Mouse (Mus musculus) erythroblast, embryonic 14.5 days (primary cell): ENCODE data around the gene Sinhcaf.

Experiments used
- GATA1 ChIP-seq: IDR thresholded peaks from 2 replicates; pipeline ENCODE4 v1.6.1; 2012; ENCODE audit warnings: low read length, inconsistent platforms, mixed read lengths
- TAL1 ChIP-seq: IDR thresholded peaks from 3 replicates; pipeline ENCODE4 v1.6.1; 2012; ENCODE audit warnings: low read length, inconsistent platforms, mixed read lengths

GRCm38 (mm10) chr6:148894888-148895772, 51.1 kb downstream of the Sinhcaf start:
- TF ChIP-seq GATA1 = no peak
- TF ChIP-seq TAL1 = no peak
